Mouse (Mus musculus) liver, embryonic 12.5 days (tissue): ENCODE measurements at regions not wholly inside any gene's neighbourhood (a gene's known extent, or its start where the extent isn't known, plus 50 kb on each side); places are given as distances from the start of the nearest gene placed in this dataset.

ENCODE experiments used
- ATAC-seq: fragments of 200-750 bp; cut with Nextera tagmentation; 2 replicates; pipeline ENCODE4 v1.8.0; 2017; ENCODE audit warnings: moderate number of reproducible peaks, mild to moderate bottlenecking, moderate library complexity
- H3K27ac ChIP-seq: fragments of 300-500 bp; sonication (generic); 2 replicates; pipeline ENCODE4 v1.5.1; 2016; ENCODE audit warnings: mild to moderate bottlenecking
- H3K27me3 ChIP-seq: fragments of 300-500 bp; sonication (generic); replicated peaks from 2 replicates; pipeline ENCODE4 v1.6.1; 2016; ENCODE audit warnings: mild to moderate bottlenecking, moderate library complexity
- H3K36me3 ChIP-seq: fragments of 300-500 bp; sonication (generic); 2 replicates; pipeline ENCODE4 v1.6.1; 2016; ENCODE audit warnings: mild to moderate bottlenecking, moderate library complexity
- H3K4me1 ChIP-seq: fragments of 300-500 bp; sonication (generic); 2 replicates; pipeline ENCODE4 v1.6.1; 2016
- H3K4me2 ChIP-seq: fragments of 300-500 bp; sonication (generic); 2 replicates; pipeline ENCODE4 v1.6.1; 2016; ENCODE audit warnings: mild to moderate bottlenecking, moderate library complexity
- H3K4me3 ChIP-seq: fragments of 300-500 bp; sonication (generic); 2 replicates; pipeline ENCODE4 v1.5.1; 2016; ENCODE audit warnings: mild to moderate bottlenecking, moderate library complexity
- H3K9ac ChIP-seq: fragments of 300-500 bp; sonication (generic); 2 replicates; pipeline ENCODE4 v1.6.1; 2016; ENCODE audit warnings: mild to moderate bottlenecking, moderate library complexity
- H3K9me3 ChIP-seq: fragments of 300-500 bp; sonication (generic); replicated peaks from 2 replicates; pipeline ENCODE4 v1.6.1; 2016; ENCODE audit warnings: mild to moderate bottlenecking, moderate library complexity
- WGBS: fragments of 180-500 bp; shearing (Covaris S2); methylation state at CpG from one replicate; pipeline ENCODE4 v1.1.7; 2016; ENCODE audit not compliant: insufficient replicate concordance; 5-methylcytosine and 5-hydroxymethylcytosine counted together

DNA sequence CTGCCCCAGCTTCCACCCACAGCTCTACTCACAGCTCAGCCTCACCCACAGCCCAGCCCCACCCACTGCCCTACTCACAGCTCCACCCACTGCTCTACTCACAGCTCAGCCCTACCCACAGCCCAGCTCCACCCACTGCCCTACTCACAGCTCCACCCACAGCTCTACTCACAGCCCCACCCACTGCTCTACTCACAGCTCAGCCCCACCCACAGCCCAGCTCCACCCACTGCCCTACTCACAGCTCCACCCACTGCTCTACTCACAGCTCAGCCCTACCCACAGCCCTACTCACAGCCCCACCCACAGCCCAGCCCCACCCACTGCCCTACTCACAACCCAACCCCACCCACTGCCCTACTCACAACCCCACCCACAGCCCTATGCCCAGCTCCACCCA, 56.5 kb upstream of the Phox2b start:
- peaks cover 8% of the 10 kb centered on the region for H3K9me3 ChIP-seq
- H3K4me2 ChIP-seq: no peak overlapping the region
- H3K27me3 ChIP-seq: no peaks in the 10 kb centered on the region
- H3K4me3 ChIP-seq: no peak overlapping the region
- no peak overlapping the region for H3K27ac ChIP-seq
- no peaks in the 10 kb centered on the region for H3K4me1 ChIP-seq
- peak; percentile 82 for ATAC-seq
- H3K36me3 ChIP-seq: no peaks in the 10 kb centered on the region
- no peak overlapping the region for H3K9ac ChIP-seq

DNA sequence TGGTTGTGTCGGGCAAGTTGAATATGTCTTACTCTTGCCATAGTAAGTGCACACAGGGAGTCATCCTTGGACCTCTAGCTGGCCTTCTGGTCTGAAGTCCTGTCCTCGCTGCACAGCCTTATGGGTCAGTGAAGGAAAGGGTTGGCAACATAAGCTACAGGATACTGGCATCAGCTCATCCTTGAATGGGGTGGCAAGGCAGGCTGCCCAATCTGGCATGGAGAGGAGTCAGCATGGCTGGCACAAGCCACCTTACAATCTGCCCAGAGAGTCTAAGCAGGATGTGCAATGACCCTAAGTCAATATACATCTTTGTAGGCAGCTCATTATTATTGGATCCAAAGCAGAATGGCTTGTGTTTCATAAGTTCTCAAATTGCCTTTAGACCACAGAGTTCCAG, 57.8 kb upstream of the Phox2b start:
- Histone ChIP-seq H3K4me1 (no peaks in the 10 kb centered on the region), H3K27me3 (no peaks in the 10 kb centered on the region), H3K36me3 (no peaks in the 10 kb centered on the region), H3K9ac (no peak overlapping the region), H3K4me2 (no peak overlapping the region), H3K4me3 (no peak overlapping the region), H3K9me3 (peaks cover 8% of the 10 kb centered on the region), H3K27ac (no peak overlapping the region)
- 61% methylated on average over 2 of the region's 2 CpGs for WGBS
- ATAC-seq: no peak

DNA sequence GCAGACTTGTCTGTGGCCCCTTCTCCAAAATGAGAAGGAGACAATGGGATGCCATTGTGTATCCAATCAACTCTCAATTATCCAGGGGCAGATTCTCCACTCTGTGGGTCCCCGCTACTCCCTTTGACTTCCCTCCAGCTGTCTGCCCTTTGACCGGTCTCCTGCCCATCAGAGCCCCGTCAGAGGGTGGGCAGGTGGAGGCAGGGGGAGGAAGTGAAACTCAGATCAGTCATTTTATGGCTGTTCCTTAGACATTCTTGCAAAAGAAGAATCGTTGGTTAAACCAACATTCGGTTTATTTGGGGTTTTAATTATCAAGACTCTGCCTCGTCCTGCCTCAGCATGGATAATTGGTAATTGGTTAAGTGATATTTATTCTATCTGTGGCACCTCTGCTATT, 77.7 kb upstream of the Phox2b start:
- Histone ChIP-seq H3K36me3 (no peaks in the 10 kb centered on the region), H3K4me1 (no peaks in the 10 kb centered on the region), H3K4me2 (no peak overlapping the region), H3K27ac (no peak overlapping the region), H3K9ac (no peak overlapping the region), H3K9me3 (no peaks in the 10 kb centered on the region), H3K27me3 (no peaks in the 10 kb centered on the region; the same call in 1 of the 2 replicates), H3K4me3 (no peak overlapping the region)
- 64% methylated on average over 6 of the region's 6 CpGs for WGBS
- no peak for ATAC-seq

DNA sequence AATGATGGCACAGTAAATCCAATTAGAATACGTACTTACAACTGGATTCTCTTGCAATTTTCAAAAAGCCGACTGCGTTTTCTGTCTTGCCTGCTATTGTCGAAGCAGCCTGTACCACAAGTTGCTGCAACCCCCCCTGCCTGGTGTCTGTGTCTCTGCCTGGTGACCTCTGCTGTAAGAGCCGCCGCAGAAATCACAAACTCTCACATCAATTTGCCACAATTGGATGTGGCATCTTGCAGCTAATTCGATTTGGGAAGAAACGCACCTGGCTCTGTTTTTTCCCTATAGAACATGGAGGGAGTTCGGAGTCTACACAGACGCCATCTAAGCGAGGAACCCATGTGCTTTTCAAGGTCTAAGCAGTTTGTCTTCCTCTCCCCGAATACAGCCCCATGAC, 80.1 kb upstream of the Phox2b start:
- ATAC-seq: no peak
- 68% methylated on average over 12 of the region's 12 CpGs for WGBS

DNA sequence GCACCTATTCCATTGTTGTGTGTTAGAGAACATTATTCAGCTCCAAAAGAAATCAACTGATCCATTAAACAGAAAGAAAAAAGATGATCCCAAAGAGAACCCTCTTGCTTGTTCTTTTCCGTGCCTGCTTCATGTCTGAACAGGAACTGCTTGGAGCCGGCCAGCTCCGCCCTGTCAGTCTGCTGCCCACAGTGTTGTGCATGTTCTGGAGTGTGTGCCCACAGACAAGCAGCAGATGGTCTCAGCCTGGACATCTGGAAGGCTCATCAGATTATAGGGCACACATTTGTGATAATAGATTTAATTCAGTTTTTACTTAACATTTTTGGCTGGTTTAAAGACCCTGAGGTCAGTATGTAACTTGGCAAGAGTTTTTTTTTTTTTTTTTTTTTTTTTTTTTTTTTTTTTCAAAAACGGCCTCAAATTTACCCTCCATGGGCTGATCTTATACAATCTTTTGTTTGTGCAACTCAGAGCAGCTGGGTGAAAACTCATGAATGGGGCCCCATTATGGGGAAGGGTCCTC, 70.9 kb upstream of the Tmem33 start:
- Histone ChIP-seq H3K9ac (no peak overlapping the region), H3K36me3 (no peaks in the 10 kb centered on the region), H3K27ac (no peak overlapping the region), H3K4me1 (no peaks in the 10 kb centered on the region), H3K4me3 (no peak overlapping the region), H3K27me3 (peaks cover 6% of the 10 kb centered on the region; the same call in 1 of the 2 replicates), H3K9me3 (no peaks in the 10 kb centered on the region), H3K4me2 (no peak overlapping the region)
- WGBS: 55% methylated on average over 4 of the region's 4 CpGs
- ATAC-seq: no peak

More for the DNA sequence above, 80.1 kb upstream of the Phox2b start:
- H3K27me3 ChIP-seq: no peaks in the 10 kb centered on the region; the same call in 1 of the 2 replicates
- H3K4me1 ChIP-seq: no peaks in the 10 kb centered on the region
- H3K27ac ChIP-seq: no peak overlapping the region
- H3K9me3 ChIP-seq: no peaks in the 10 kb centered on the region
- H3K4me2 ChIP-seq: no peak overlapping the region
- no peak overlapping the region for H3K9ac ChIP-seq
- H3K36me3 ChIP-seq: no peaks in the 10 kb centered on the region
- no peak overlapping the region for H3K4me3 ChIP-seq

DNA sequence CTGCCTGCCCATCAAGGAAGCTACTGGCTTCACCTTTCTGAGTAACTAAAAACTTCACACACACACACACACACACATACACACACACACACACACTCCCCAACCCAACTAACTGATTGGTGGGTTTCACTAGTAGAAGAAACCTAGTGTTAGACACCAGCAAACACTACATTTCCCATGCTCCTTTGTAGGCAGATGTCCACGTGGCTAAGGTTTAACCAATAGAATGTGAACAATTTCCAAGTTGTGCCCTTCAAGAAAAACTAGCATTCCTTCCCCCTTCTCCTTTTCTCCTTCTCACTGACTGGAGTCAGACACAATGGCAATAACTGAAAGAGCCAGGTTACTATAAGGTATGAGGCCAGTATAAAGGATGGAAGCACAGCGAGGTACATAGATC, 66.3 kb upstream of the Tmem33 start:
- no peaks in the 10 kb centered on the region for H3K27me3 ChIP-seq
- no peaks in the 10 kb centered on the region for H3K9me3 ChIP-seq
- no peak overlapping the region for H3K4me2 ChIP-seq
- H3K4me3 ChIP-seq: no peak overlapping the region
- no peaks in the 10 kb centered on the region for H3K36me3 ChIP-seq
- no peaks in the 10 kb centered on the region for H3K4me1 ChIP-seq
- ATAC-seq: no peak
- no peak overlapping the region for H3K27ac ChIP-seq
- H3K9ac ChIP-seq: no peak overlapping the region
- 71% methylated on average over 2 of the region's 2 CpGs for WGBS

DNA sequence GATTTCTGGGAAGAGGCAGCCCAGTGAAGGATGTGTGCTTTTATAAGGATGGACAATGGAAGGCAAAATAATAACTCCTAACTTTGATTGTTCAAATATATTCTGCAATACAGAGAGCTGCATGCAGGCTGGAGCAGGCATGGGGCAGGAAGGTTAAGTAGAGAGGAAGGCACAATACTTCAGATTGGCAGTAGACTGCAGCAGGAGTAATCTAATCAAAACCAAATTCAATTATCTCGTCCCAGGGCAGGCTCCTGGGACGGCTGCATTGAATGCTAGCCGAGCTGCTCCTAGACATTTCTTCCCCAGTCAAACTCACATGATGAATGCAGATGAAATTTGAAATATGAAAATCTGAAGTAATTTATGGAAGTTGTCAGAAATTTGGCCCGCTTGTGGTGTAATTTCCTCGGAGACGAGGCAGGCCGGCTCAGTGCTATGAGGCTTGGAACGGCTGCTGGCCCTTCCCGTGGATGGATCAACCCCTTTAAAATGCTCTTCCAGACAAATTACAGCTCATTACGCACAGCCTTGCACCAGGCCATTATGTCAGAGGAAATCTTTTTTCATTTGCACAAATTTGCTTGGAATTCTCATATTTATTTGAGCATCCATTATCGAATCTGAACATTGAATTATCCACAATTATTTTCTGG, 55.2 kb upstream of the Tmem33 start:
- Histone ChIP-seq H3K27ac (no peak overlapping the region), H3K36me3 (no peaks in the 10 kb centered on the region), H3K27me3 (peaks cover 7% of the 10 kb centered on the region; the same call in 1 of the 2 replicates), H3K4me2 (no peak overlapping the region), H3K4me1 (no peaks in the 10 kb centered on the region), H3K9me3 (no peaks in the 10 kb centered on the region), H3K4me3 (no peak overlapping the region), H3K9ac (no peak overlapping the region)
- no peak for ATAC-seq
- WGBS: 69% methylated on average over 11 of the region's 11 CpGs
